Comparison of ENCODE assay signal across 8 mouse cellular contexts in genomic region chr10:61383715-61384047, GRCm38 (mm10). TPM values are rescaled to one million over a fixed set of nuclear protein-coding genes. Genes with fewer than 3 reads are reported as not detected.
DNase-seq lines count a peak whose midpoint lies in the region; ATAC-seq and TF ChIP-seq lines count a peak whose summit lies in the region.
"Had no signal": no experiment of that assay in that cellular context is flagged by ENCODE, and none has a peak within 500 bp of the region (broad histone marks: within the 10 kb centered on the region; RNA-seq: fewer than 3 reads in every experiment).

No protein-coding gene starts in this region.

- no peaks in the 10 kb centered on the region for H3K36me3 ChIP-seq in lung, embryonic 14.5 days (ENCODE audit: insufficient read depth)
- H3K36me3 ChIP-seq in forebrain, embryonic 11.5 days (ENCODE audit: control insufficient read depth, insufficient read depth, low read length): no peaks in the 10 kb centered on the region
- no peaks in the 10 kb centered on the region for H3K36me3 ChIP-seq in limb, embryonic 13.5 days

- no peaks in the 10 kb centered on the region for H3K9me3 ChIP-seq in lung, embryonic 14.5 days (ENCODE audit: low read depth, low read length)
- H3K9me3 ChIP-seq in forebrain, embryonic 11.5 days (ENCODE audit: control insufficient read depth, low read length): no peaks in the 10 kb centered on the region
- H3K9me3 ChIP-seq in limb, embryonic 13.5 days: no peaks in the 10 kb centered on the region

- H3K9ac ChIP-seq in lung, embryonic 14.5 days: peak overlapping the region; percentile 77
- H3K9ac ChIP-seq in forebrain, embryonic 11.5 days (ENCODE audit: low read length): peak overlapping the region; percentile 77
- peak overlapping the region; percentile 77 for H3K9ac ChIP-seq in limb, embryonic 13.5 days

- peak overlapping the region; percentile 97 for H3K4me2 ChIP-seq in lung, embryonic 14.5 days
- H3K4me2 ChIP-seq in forebrain, embryonic 11.5 days (ENCODE audit: low read depth, low read length, severe bottlenecking): peak overlapping the region; percentile 97
- peak overlapping the region; percentile 98 for H3K4me2 ChIP-seq in limb, embryonic 13.5 days (replicated peaks)

- no peak for DNase-seq in lung, embryonic 14.5 days
- no peak for DNase-seq in lung, postnatal 36 days
- no peak for DNase-seq in forebrain, embryonic 11.5 days (ENCODE audit: low spot score)
- no peak for DNase-seq in frontal cortex, postnatal 14 days (ENCODE audit: low spot score in 2 of 2)

- peaks cover 31% of the 10 kb centered on the region for H3K4me1 ChIP-seq in lung, embryonic 14.5 days (ENCODE audit: insufficient read depth)
- peaks cover 9% of the 10 kb centered on the region; the same call in 1 of the 2 replicates for H3K4me1 ChIP-seq in forebrain, embryonic 11.5 days (replicated peaks; ENCODE audit: control insufficient read depth, insufficient read depth, low read length)
- peaks cover 35% of the 10 kb centered on the region for H3K4me1 ChIP-seq in limb, embryonic 13.5 days
- peaks cover 28% of the 10 kb centered on the region for H3K4me1 ChIP-seq in olfactory bulb, adult 2 months (ENCODE audit: control insufficient read depth, insufficient read depth, low read length)

- peak overlapping the region; percentile 59; the same call in 1 of the 2 replicates for H3K27ac ChIP-seq in lung, embryonic 14.5 days (ENCODE audit: low read depth)
- no peak overlapping the region for H3K27ac ChIP-seq in forebrain, embryonic 11.5 days (ENCODE audit: low read depth, low read length)
- H3K27ac ChIP-seq in limb, embryonic 13.5 days: peak overlapping the region; percentile 33; the same call in 1 of the 2 replicates
- H3K27ac ChIP-seq in olfactory bulb, adult 2 months (ENCODE audit: insufficient read depth, low read depth, low read length): no peak overlapping the region

- TF ChIP-seq CTCF in lung, embryonic 14.5 days (IDR thresholded peaks at IDR 0.05; ENCODE audit: low read depth): no peak
- TF ChIP-seq CTCF in olfactory bulb, adult 2 months (IDR thresholded peaks at IDR 0.05; ENCODE audit: insufficient read depth, low read depth, low read length): no peak

- 4% methylated on average over 11 of the region's 11 CpGs for WGBS in lung, embryonic 14.5 days
- 2% methylated on average over 11 of the region's 11 CpGs for whole genome bisulfite sequencing in forebrain, embryonic 11.5 days
- WGBS in limb, embryonic 13.5 days: 3% methylated on average over 11 of the region's 11 CpGs
- whole genome bisulfite sequencing in olfactory bulb, adult 2 months: 12% methylated on average over 11 of the region's 11 CpGs

- no peak for TF ChIP-seq POLR2A in olfactory bulb, adult 2 months (IDR thresholded peaks at IDR 0.05; ENCODE audit: insufficient read depth, low read depth, low read length)

- peak overlapping the region; percentile 75 for H3K4me3 ChIP-seq in lung, embryonic 14.5 days (ENCODE audit: low read depth, low read length)
- H3K4me3 ChIP-seq in forebrain, embryonic 11.5 days (ENCODE audit: low read depth, low read length): peak overlapping the region; percentile 53
- H3K4me3 ChIP-seq in limb, embryonic 13.5 days: peak overlapping the region; percentile 73
- peak overlapping the region; percentile 57 for H3K4me3 ChIP-seq in olfactory bulb, adult 2 months (ENCODE audit: insufficient read depth, low read depth, low read length)

- ATAC-seq in lung, embryonic 14.5 days (ENCODE audit: insufficient read depth): no peak; the same call in 1 of the 2 replicates
- ATAC-seq in forebrain, embryonic 11.5 days (replicated peaks; ENCODE audit: low FRiP score): peak; percentile 52
- ATAC-seq in limb, embryonic 13.5 days (ENCODE audit: low FRiP score, low read depth): peak; percentile 30
- no peak for ATAC-seq in monocyte, adult 5-6 weeks (replicated peaks; ENCODE audit: insufficient number of reproducible peaks, low FRiP score, low TSS enrichment, poor library complexity, severe bottlenecking)

- H3K27me3 ChIP-seq in lung, embryonic 14.5 days (ENCODE audit: insufficient read depth, low read length): no peaks in the 10 kb centered on the region
- H3K27me3 ChIP-seq in forebrain, embryonic 11.5 days (ENCODE audit: control insufficient read depth, insufficient read depth, low read length): no peaks in the 10 kb centered on the region; the same call in 1 of the 2 replicates
- peaks cover 11% of the 10 kb centered on the region; the same call in 1 of the 2 replicates for H3K27me3 ChIP-seq in limb, embryonic 13.5 days

RNA-seq across cellular contexts. Expression of gene Pald1, which starts 0.4 kb away (rescaled TPM):
- polyA plus RNA-seq in lung, embryonic 14.5 days (2014; fragmentation: Nextera tagmentation; extraction: Ambion mirVana): 44.1 and 47.5 TPM in 2 replicates
- polyA plus RNA-seq in forebrain, embryonic 11.5 days (2014; fragmentation: Nextera tagmentation; extraction: Ambion mirVana): 21.3 and 22.9 TPM in 2 replicates
- polyA plus RNA-seq in limb, embryonic 13.5 days (2015; fragmentation: Nextera tagmentation; extraction: Ambion mirVana): 20.2 and 24.1 TPM in 2 replicates
- not detected in 2 replicates for polyA plus RNA-seq in olfactory bulb, adult 2 months (2012; ENCODE audit: insufficient read depth, insufficient read length, low replicate concordance, missing spikeins)
- total RNA-seq in monocyte, adult 5-6 weeks (2017): 1.8 to 8.2 TPM (median 7.5 TPM) in 3 replicates

RNA-seq across cellular contexts. Expression of gene Nodal, which starts 34.1 kb away (rescaled TPM):
- polyA plus RNA-seq in lung, embryonic 14.5 days (2014; fragmentation: Nextera tagmentation; extraction: Ambion mirVana): 0.08 TPM in 2 replicates
- polyA plus RNA-seq in forebrain, embryonic 11.5 days (2014; fragmentation: Nextera tagmentation; extraction: Ambion mirVana): not detected in 2 replicates
- 0.19 and 0.20 TPM in 2 replicates for polyA plus RNA-seq in limb, embryonic 13.5 days (2015; fragmentation: Nextera tagmentation; extraction: Ambion mirVana)
- polyA plus RNA-seq in olfactory bulb, adult 2 months (2012; ENCODE audit: insufficient read depth, insufficient read length, low replicate concordance, missing spikeins): not detected in 2 replicates
- 0.49 TPM in 1 of 3 replicates, not detected in the others for total RNA-seq in monocyte, adult 5-6 weeks (2017)
- total RNA-seq: layer of hippocampus, postnatal 10 days had no signal

Comparison
In these comparisons a context has a peak if more than half of its experiments do, and no peak if none do; other contexts are left out.
1. ATAC-seq: peak in forebrain, embryonic 11.5 days (single experiment) and limb, embryonic 13.5 days (single experiment); none in lung, embryonic 14.5 days (single experiment) and monocyte, adult 5-6 weeks (single experiment).
2. H3K27ac ChIP-seq: peak in lung, embryonic 14.5 days (single experiment) and limb, embryonic 13.5 days (single experiment); none in forebrain, embryonic 11.5 days (single experiment) and olfactory bulb, adult 2 months (single experiment).
3. Peak in every context shown above with its lines, with median percentiles within 50 percentile points of each other: H3K4me2 ChIP-seq, H3K4me3 ChIP-seq and H3K9ac ChIP-seq.